Mouse (Mus musculus) adrenal gland, adult (tissue): ENCODE data around the gene Sema3e.

Experiments
- DNase-seq, 2 experiments: peaks; one replicate each; pipeline ENCODE4 v3.0.0; 2022 to 2023; ENCODE audit warnings: low spot score in 1 of 2; ENCODE audit not compliant: inconsistent age in 2 of 2

Gene Sema3e

GRCm38 (mm10) chr5:14062918-14063481 lies 37.9 kb downstream of the Sema3e start:
- no peak for DNase-seq

GRCm38 (mm10) chr5:14073152-14073551 lies 48.1 kb downstream of the Sema3e start:
- peak; percentile 22 to 59 for DNase-seq

- DNase-seq = peak in 1 of 2 experiments; percentile 26
Observed at GRCm38 (mm10) chr5:14088100-14088499, 63.0 kb downstream of the Sema3e start.

GRCm38 (mm10) chr5:14089875-14090608 lies 65.0 kb downstream of the Sema3e start:
- DNase-seq = no peak

- DNase-seq = no peak
Observed at GRCm38 (mm10) chr5:14090609-14090969, 65.5 kb downstream of the Sema3e start.

GRCm38 (mm10) chr5:14092262-14092776 lies 67.2 kb downstream of the Sema3e start:
- no peak for DNase-seq

- no peak for DNase-seq
Observed at GRCm38 (mm10) chr5:14096196-14096595, 71.1 kb downstream of the Sema3e start.

GRCm38 (mm10) chr5:14098677-14099076 lies 73.6 kb downstream of the Sema3e start:
- no peak for DNase-seq

GRCm38 (mm10) chr5:14107365-14107764 lies 82.3 kb downstream of the Sema3e start:
- DNase-seq = no peak

- DNase-seq = no peak
Observed at GRCm38 (mm10) chr5:14109001-14109400, 83.9 kb downstream of the Sema3e start.

- no peak for DNase-seq
Observed at GRCm38 (mm10) chr5:14111401-14111800, 86.3 kb downstream of the Sema3e start.

- DNase-seq = no peak
Observed at GRCm38 (mm10) chr5:14121902-14122301, 96.8 kb downstream of the Sema3e start.

GRCm38 (mm10) chr5:14126591-14126990 lies 101.5 kb downstream of the Sema3e start:
- DNase-seq = no peak

- no peak for DNase-seq
Observed at GRCm38 (mm10) chr5:14135929-14136328, 110.9 kb downstream of the Sema3e start.

- DNase-seq = no peak
Observed at GRCm38 (mm10) chr5:14138725-14139124, 113.6 kb downstream of the Sema3e start.

GRCm38 (mm10) chr5:14162579-14162978 lies 137.5 kb downstream of the Sema3e start:
- DNase-seq = peak in 1 of 2 experiments; percentile 15

GRCm38 (mm10) chr5:14163280-14163679 lies 138.2 kb downstream of the Sema3e start:
- DNase-seq = no peak

GRCm38 (mm10) chr5:14167776-14168175 lies 142.7 kb downstream of the Sema3e start:
- DNase-seq = peak in 1 of 2 experiments; percentile 15

- peak in 1 of 2 experiments; percentile 7 for DNase-seq
Observed at GRCm38 (mm10) chr5:14173355-14174183, 148.5 kb downstream of the Sema3e start.

GRCm38 (mm10) chr5:14180571-14180970 lies 155.5 kb downstream of the Sema3e start:
- DNase-seq = no peak

- DNase-seq = no peak
Observed at GRCm38 (mm10) chr5:14182156-14182555, 157.1 kb downstream of the Sema3e start.
